Mouse (Mus musculus) heart, embryonic 12.5 days (tissue): Measurements from ENCODE around the gene Lcn8. TPM values are rescaled to one million over a fixed set of nuclear protein-coding genes. Genes with fewer than 3 reads are reported as not detected.

Source experiments
- ATAC-seq: fragments of 200-750 bp; cut with Nextera tagmentation; 2 replicates; pipeline ENCODE4 v1.8.0; 2017; ENCODE audit warnings: moderate TSS enrichment, moderate library complexity; ENCODE audit not compliant: insufficient number of reproducible peaks, low FRiP score
- H3K27ac ChIP-seq: fragments of 300-500 bp; sonication (generic); 2 replicates; pipeline ENCODE4 v1.5.1; 2016; ENCODE audit warnings: mild to moderate bottlenecking, moderate library complexity; ENCODE audit not compliant: poor library complexity, severe bottlenecking
- H3K27me3 ChIP-seq: fragments of 300-500 bp; sonication (generic); replicated peaks from 2 replicates; pipeline ENCODE4 v1.6.1; 2016; ENCODE audit warnings: mild to moderate bottlenecking, moderate library complexity
- H3K36me3 ChIP-seq: fragments of 300-500 bp; sonication (generic); 2 replicates; pipeline ENCODE4 v1.6.1; 2016; ENCODE audit warnings: mild to moderate bottlenecking, moderate library complexity
- H3K4me1 ChIP-seq: fragments of 300-500 bp; sonication (generic); replicated peaks from 2 replicates; pipeline ENCODE4 v1.6.1; 2016; ENCODE audit warnings: mild to moderate bottlenecking
- H3K4me2 ChIP-seq: fragments of 300-500 bp; sonication (generic); 2 replicates; pipeline ENCODE4 v1.6.1; 2016; ENCODE audit warnings: mild to moderate bottlenecking, moderate library complexity
- H3K4me3 ChIP-seq: fragments of 300-500 bp; sonication (generic); 2 replicates; pipeline ENCODE4 v1.5.1; 2016; ENCODE audit warnings: mild to moderate bottlenecking
- H3K9ac ChIP-seq: fragments of 300-500 bp; sonication (generic); 2 replicates; pipeline ENCODE4 v1.6.1; 2016; ENCODE audit warnings: mild to moderate bottlenecking, moderate library complexity
- H3K9me3 ChIP-seq: fragments of 300-500 bp; sonication (generic); replicated peaks from 2 replicates; pipeline ENCODE4 v1.6.1; 2016; ENCODE audit warnings: mild to moderate bottlenecking, moderate library complexity
- WGBS: fragments of 180-500 bp; shearing (Covaris S2); methylation state at CpG from one replicate; pipeline ENCODE4 v1.1.7; 2016; 5-methylcytosine and 5-hydroxymethylcytosine counted together
- polyA plus RNA-seq: library from polyadenylated mRNA; unstranded; fragments of >200 nt; fragmentation: Nextera tagmentation; extraction: Ambion mirVana; gene quantifications from 2 replicates; pipeline ENCODE4 v1.2.1, GENCODE M21; 2016

The Lcn8 gene
- not detected in 2 replicates for polyA plus RNA-seq

DNA sequence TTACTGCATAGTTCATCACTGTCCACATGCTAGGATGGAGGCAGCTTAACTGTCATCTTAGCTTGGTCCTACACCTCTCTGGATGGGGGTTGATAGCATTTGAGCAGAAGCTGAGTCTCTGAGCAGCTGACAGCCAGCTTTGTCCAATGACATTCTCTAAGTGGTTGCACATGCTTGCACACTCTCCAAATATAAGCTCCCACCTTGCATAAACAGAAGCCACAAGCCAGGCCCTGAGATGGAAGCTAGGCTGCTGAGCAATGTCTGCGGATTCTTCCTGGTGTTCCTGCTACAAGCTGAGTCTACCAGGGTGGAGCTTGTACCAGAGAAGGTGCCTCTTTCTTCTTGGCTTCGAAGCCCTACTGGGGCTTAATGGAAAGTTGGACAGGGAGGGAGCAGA lies at the start of gene Lcn8:
Gene Lcn8, plus strand, starts transcription at position 219 of the 400 bp plus-strand sequence.
- H3K4me1 ChIP-seq, result no peaks in the 10 kb centered on the region
- H3K27me3 ChIP-seq, result peaks cover 26% of the 10 kb centered on the region
- no peak within 1 kb of the TSS for H3K27ac ChIP-seq
- H3K9ac ChIP-seq, result no peak within 1 kb of the TSS
- no peak within 1 kb of the TSS for H3K4me2 ChIP-seq
- 86% methylated on average over 2 of the region's 2 CpGs for WGBS
- H3K4me3 ChIP-seq, result no peak within 1 kb of the TSS
- no peaks in the 10 kb centered on the region for H3K36me3 ChIP-seq
- no peak for ATAC-seq
- no peaks in the 10 kb centered on the region for H3K9me3 ChIP-seq

DNA sequence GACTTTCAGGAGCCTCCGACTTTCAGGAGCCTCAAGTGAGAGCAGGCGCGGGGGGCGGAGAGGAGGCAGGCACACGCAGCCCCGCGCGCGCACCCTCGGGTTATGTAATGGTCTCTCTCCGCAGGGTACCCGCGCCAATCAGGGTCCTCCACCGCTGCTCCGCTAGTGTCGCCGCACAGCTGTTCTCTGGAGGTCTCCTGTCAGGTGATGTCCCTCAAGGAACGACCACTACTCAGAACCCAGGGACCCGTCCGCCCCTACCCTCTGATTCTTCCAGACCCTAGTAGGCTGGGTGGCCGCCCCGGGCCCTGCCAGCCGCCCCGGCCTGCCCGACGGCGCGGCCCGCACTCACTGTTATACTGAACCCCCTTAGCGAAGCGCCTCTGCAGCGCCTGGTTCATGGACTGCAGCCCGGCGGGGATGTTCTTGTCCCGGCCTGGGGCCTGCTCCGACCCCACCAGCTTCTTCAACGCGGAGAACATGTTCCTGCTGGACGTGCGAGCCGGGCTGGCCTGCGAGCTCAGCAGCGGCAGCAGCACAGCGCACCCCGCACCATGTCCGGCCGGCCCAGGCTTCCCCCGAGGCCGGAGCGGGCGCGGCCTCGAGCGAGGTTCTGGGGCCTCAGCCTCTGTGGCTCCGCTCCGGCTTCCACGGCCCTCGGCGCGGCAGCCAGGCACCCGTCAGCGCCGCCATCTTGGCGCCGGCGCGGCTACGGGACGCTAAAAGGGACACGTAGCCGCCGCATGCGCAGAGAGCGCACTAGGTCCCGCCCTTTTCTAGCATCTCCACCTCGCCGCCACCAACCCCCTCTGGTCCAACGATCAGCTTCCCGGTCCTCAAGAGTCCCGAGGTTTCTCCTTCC lies 44.9 kb upstream of the Lcn8 start, which contains the start of gene Rabl6:
Gene Rabl6, minus strand, starts transcription at position 761 of the 862 bp plus-strand sequence.
- peak; percentile 87 for ATAC-seq
- Histone ChIP-seq H3K36me3 (0 out of 2 replicates have a peak, but pooled peaks cover 4% of the 10 kb centered on the region), H3K27me3 (peaks cover 28% of the 10 kb centered on the region), H3K4me2 (peak within 1 kb of the TSS; percentile 62), H3K9ac (peak within 1 kb of the TSS; percentile 97), H3K4me1 (peaks cover 18% of the 10 kb centered on the region), H3K27ac (peak within 1 kb of the TSS; percentile 93), H3K4me3 (peak within 1 kb of the TSS; percentile 84), H3K9me3 (no peaks in the 10 kb centered on the region)
- WGBS, result 0% methylated on average over 80 of the region's 80 CpGs

DNA sequence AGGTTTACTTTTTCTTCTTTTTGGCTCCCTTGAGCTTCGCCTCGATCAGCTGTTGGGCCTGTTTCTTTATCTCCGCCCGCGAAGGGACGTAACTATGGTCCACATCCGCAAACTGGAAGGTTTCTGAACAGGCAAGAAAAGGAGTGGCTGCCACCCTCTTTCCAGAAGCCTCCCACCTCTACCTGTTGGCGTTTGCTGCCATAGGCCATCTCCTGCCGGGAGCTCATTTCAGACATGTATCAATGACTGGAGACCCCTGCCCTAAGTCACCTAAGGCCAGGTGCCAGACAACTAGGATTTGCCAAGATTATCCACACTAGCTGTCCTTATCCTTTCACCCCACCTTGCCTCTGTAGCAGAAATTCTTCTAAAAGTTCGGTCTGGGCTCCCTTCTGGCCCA lies 44.2 kb upstream of the Lcn8 start:
- WGBS, result 58% methylated on average over 10 of the region's 10 CpGs
- Histone ChIP-seq H3K27ac (no peak overlapping the region), H3K9ac (no peak overlapping the region), H3K9me3 (no peaks in the 10 kb centered on the region), H3K4me2 (peak overlapping the region; percentile 62), H3K27me3 (peaks cover 34% of the 10 kb centered on the region), H3K4me1 (peaks cover 18% of the 10 kb centered on the region), H3K4me3 (peak overlapping the region; percentile 84), H3K36me3 (no peaks in the 10 kb centered on the region)
- ATAC-seq, result no peak

DNA sequence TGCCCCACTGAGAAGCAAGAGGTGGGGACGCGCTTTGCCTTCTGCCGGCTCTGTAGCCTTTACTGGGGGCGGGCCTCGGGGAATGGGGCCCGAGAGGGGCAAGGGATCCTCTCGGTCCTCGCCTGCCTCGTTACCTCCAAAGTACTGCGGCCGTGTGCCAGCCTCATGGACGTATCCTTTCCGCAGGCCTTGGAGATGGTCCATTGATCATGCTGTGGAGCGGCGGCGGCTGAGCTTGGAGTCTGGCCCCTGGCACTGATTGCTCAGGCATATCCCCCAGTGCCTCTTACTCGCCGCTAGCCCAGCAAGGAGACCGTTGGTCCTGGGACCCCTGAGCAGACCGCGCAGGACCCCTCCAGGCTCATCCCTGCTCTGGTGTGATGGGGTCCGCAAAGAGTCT lies 36.5 kb upstream of the Lcn8 start:
- Histone ChIP-seq H3K36me3 (no peaks in the 10 kb centered on the region), H3K9me3 (no peaks in the 10 kb centered on the region), H3K4me3 (peak overlapping the region; percentile 26), H3K4me1 (peaks cover 8% of the 10 kb centered on the region; the same call in 1 of the 2 replicates), H3K27ac (no peak overlapping the region), H3K27me3 (peaks cover 81% of the 10 kb centered on the region), H3K9ac (no peak overlapping the region), H3K4me2 (peak overlapping the region; percentile 44)
- no peak; the same call in 1 of the 2 replicates for ATAC-seq
- 18% methylated on average over 22 of the region's 22 CpGs for WGBS

DNA sequence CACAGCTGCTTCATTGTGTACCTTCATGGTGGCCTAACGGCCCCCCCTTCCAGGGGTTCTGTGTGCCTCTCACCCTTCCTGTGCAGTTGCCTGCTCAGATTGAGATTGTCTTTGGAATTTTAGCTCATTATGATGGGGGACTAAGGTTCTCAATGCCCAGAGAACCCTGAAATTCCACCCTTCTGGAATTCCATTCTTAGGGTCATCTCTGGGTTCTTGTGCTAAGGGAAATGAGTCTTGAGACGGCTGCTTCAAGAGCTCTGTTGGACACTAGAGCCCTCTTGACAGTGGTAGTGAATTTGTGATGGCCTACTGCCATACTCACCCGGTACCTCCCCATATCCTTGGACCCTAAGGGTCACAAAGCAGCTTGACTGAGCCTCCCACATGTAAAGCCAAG lies 35.3 kb upstream of the Lcn8 start, which contains the start of gene Ccdc183:
Gene Ccdc183, minus strand, starts transcription at position 101 of the 400 bp plus-strand sequence.
- 67% methylated on average over 3 of the region's 3 CpGs for WGBS
- peaks cover 12% of the 10 kb centered on the region; the same call in 1 of the 2 replicates for H3K4me1 ChIP-seq
- H3K27ac ChIP-seq, result no peak within 1 kb of the TSS
- H3K4me2 ChIP-seq, result peak within 1 kb of the TSS; percentile 44; the same call in 1 of the 2 replicates
- H3K36me3 ChIP-seq, result no peaks in the 10 kb centered on the region
- H3K9ac ChIP-seq, result no peak within 1 kb of the TSS
- no peaks in the 10 kb centered on the region for H3K9me3 ChIP-seq
- ATAC-seq, result no peak
- peak within 1 kb of the TSS; percentile 26; the same call in 1 of the 2 replicates for H3K4me3 ChIP-seq
- peaks cover 74% of the 10 kb centered on the region for H3K27me3 ChIP-seq

DNA sequence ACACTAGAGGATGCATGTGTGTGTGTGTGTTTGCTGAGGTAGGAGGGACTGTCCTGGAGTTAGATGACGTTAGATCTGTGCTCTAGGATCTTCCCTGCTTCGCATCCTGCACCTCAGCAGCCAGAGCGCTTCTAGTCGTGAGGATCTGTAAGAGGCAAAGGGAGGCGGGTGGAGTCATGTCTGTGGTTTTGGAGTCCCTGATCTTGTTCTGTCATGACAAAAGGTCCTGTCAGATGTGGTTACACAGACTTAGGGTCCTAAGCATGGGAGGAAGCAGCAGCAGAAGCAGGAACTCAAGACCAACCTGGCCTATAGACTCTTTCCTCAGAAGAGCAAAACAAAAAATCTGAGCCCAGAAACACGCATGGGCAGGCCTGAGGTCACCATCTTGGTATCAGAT lies 32.5 kb upstream of the Lcn8 start:
- H3K27me3 ChIP-seq, result peaks cover 53% of the 10 kb centered on the region
- H3K9me3 ChIP-seq, result no peaks in the 10 kb centered on the region
- no peak overlapping the region for H3K4me3 ChIP-seq
- no peak overlapping the region for H3K27ac ChIP-seq
- H3K4me1 ChIP-seq, result peaks cover 12% of the 10 kb centered on the region; the same call in 1 of the 2 replicates
- WGBS, result 68% methylated on average over 6 of the region's 6 CpGs
- H3K4me2 ChIP-seq, result no peak overlapping the region
- H3K9ac ChIP-seq, result no peak overlapping the region
- no peak for ATAC-seq
- no peaks in the 10 kb centered on the region for H3K36me3 ChIP-seq

DNA sequence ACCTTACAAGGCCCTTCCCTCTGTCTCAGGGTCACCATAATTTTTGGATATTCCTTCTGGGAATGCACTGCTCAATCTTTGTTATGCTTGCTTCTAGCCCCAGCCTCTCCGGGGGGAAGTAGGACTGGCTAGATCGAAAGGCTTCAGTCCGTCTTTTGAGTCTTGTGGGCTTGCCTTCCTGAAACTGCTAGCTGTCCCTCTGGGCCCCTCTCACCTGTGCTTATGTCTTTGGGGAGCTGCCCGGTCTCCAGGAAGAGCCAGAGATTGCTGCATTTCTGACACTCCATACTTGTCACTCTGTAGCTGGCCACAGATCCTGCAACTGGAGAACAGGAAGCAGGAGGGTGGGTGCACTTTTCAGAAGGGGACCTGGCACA lies 32.1 kb upstream of the Lcn8 start:
- WGBS, result 79% methylated on average over 4 of the region's 4 CpGs
- peaks cover 49% of the 10 kb centered on the region for H3K27me3 ChIP-seq
- H3K9ac ChIP-seq, result peak overlapping the region; percentile 69; the same call in 1 of the 2 replicates

DNA sequence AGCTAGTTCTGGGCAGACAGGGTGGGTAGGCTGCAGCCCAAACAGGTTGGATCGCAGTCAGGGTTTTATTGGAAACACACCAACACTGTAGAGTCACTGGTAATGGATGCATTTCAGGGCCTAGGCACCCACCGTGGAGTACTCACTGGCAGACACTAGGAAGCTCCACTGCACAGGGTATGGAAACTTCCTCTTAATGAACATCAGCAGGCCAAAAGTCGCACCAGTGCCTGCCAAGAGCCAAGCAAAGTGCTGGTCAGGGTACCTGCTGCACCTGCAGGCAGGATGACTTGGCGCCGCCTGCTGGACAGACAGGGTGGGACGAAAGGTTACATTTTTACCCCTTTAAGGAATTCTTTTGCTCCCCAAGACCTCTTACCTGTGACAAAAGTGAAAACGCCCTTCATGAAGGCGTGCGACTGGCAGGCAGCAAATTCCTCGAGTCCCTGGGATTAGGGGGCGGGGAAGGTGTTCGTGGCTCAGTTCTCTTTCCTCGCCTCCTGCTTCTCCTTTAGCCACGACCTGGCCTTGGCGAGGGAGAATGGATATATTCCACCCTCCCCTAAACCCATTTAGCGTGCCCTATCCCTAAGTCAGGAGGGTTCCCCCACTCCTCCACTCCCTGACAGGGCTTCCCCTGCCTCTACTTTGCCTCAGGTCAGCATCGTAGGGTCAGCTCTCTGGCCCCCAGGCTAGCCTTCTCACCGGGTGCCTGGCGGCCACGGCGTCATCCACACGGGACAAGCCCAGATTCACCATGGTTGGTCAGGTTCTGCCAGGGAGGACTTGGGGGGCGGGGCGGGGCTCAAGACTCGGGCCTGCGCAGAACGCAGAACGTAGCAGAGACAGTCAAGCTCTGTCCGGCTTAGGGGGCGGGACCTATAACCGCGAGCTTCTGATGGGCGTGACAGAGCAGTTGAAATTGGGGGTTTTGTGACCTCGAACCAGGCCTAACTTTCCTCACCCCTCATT lies 31.4 kb upstream of the Lcn8 start, which contains the start of gene Tmem141:
Gene Tmem141, minus strand, starts transcription at position 777 of the 972 bp plus-strand sequence.
- no peaks in the 10 kb centered on the region for H3K9me3 ChIP-seq
- 5% methylated on average over 34 of the region's 34 CpGs for WGBS
- H3K9ac ChIP-seq, result peak within 1 kb of the TSS; percentile 69
- peaks cover 42% of the 10 kb centered on the region for H3K27me3 ChIP-seq
- 0 out of 2 replicates have a peak within 1 kb of the TSS, but pooled peaks have one; percentile 17 for H3K27ac ChIP-seq
- no peaks in the 10 kb centered on the region for H3K36me3 ChIP-seq
- peaks cover 9% of the 10 kb centered on the region; the same call in 1 of the 2 replicates for H3K4me1 ChIP-seq
- H3K4me2 ChIP-seq, result peak within 1 kb of the TSS; percentile 88
- H3K4me3 ChIP-seq, result peak within 1 kb of the TSS; percentile 55
- ATAC-seq, result peak; percentile 88

More for the DNA sequence above, 32.1 kb upstream of the Lcn8 start:
- ATAC-seq, result no peak
- H3K4me1 ChIP-seq, result peaks cover 12% of the 10 kb centered on the region; the same call in 1 of the 2 replicates
- peak overlapping the region; percentile 88; the same call in 1 of the 2 replicates for H3K4me2 ChIP-seq
- no peak overlapping the region for H3K4me3 ChIP-seq
- H3K36me3 ChIP-seq, result no peaks in the 10 kb centered on the region
- H3K27ac ChIP-seq, result no peak overlapping the region
- no peaks in the 10 kb centered on the region for H3K9me3 ChIP-seq

DNA sequence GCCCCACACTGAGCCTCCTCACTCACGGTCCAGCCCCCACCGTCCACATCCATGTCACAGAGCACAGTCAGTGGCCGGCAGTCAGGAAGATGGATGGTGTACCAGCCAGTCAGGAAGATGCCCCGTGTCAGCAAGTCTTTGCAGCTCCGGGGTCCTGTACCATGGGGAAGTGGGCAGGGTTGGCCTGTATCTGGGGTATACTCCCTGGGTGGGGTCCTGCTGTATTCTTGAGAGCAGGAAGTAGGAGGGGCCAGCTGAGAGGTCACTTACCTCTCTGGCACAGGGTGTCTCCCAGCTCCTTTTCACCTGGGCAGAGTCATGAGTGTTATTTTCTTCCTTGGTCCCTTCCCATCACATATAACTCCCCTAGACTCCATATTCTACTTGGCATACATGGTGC lies 26.9 kb upstream of the Lcn8 start:
- Histone ChIP-seq H3K27ac (no peak overlapping the region), H3K36me3 (no peaks in the 10 kb centered on the region), H3K9me3 (no peaks in the 10 kb centered on the region), H3K4me3 (no peak overlapping the region), H3K9ac (no peak overlapping the region), H3K4me1 (peaks cover 9% of the 10 kb centered on the region; the same call in 1 of the 2 replicates), H3K4me2 (no peak overlapping the region), H3K27me3 (peaks cover 7% of the 10 kb centered on the region; the same call in 1 of the 2 replicates)
- ATAC-seq, result no peak
- WGBS, result 51% methylated on average over 5 of the region's 5 CpGs

DNA sequence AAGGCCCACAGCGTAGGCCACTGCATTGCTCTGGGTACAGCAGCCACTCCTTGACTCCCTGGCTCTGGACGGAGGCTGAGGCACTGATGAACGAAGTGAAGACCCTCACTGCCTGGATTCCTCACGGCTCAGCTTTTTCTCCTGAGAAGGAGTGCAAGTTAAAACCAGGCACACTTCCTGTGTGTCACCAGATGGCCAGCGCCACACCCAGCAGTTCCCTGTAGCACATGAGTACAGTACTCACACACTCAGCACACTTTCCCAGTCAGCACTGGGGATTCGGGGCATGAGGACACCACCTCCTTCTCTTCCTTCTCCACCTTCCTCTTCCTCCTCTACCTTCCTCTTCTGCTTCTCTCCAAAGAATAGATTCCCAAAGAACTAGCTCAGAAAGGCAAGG lies 25.1 kb upstream of the Lcn8 start, which contains the start of gene Fcna:
Gene Fcna, minus strand, starts transcription at position 220 of the 400 bp plus-strand sequence.
- H3K4me1 ChIP-seq, result no peaks in the 10 kb centered on the region

More for the DNA sequence above, 25.1 kb upstream of the Lcn8 start, which contains the start of gene Fcna:
- no peaks in the 10 kb centered on the region for H3K9me3 ChIP-seq
- no peak within 1 kb of the TSS for H3K27ac ChIP-seq
- 62% methylated on average over 6 of the region's 6 CpGs for WGBS
- H3K27me3 ChIP-seq, result peaks cover 7% of the 10 kb centered on the region; the same call in 1 of the 2 replicates
- no peak within 1 kb of the TSS for H3K9ac ChIP-seq
- no peak within 1 kb of the TSS for H3K4me2 ChIP-seq
- no peak for ATAC-seq
- no peak within 1 kb of the TSS for H3K4me3 ChIP-seq
- H3K36me3 ChIP-seq, result no peaks in the 10 kb centered on the region
